In the genomic region with DNA sequence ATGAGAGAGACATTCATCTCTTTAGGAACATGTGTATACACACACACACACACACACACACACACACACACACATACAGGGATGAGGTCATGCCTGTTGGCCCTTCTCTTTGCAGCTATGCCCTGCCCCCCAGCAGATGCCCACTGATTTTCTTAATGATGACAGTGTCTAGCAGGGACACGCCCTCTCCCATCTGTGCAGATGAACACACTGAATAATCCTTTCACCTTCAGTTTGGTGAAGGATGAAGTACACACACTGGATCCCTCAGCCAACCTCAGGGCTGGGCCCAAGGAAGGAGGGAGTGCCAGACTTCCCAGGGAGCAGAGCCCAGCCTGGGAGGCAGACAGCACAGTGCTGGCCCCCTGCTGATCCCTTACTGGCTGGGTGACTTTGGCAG, we compare ENCODE assay signal across 28 mouse cellular contexts. TPM values are rescaled to one million over a fixed set of nuclear protein-coding genes. Genes with fewer than 3 reads are reported as not detected.
DNase-seq lines count a peak whose midpoint lies in the region; ATAC-seq and TF ChIP-seq lines count a peak whose summit lies in the region.
"Had no signal": no experiment of that assay in that cellular context is flagged by ENCODE, and none has a peak within 500 bp of the region (broad histone marks: within the 10 kb centered on the region; RNA-seq: fewer than 3 reads in every experiment).

No protein-coding gene starts in this region.

- intact Hi-C loops in left cerebral cortex, postnatal 4 days (cut with DNase I): loop anchor here (10.0 kb wide), 1 partner anchor 303 kb away; no protein-coding TSS in a partner anchor

- no peak for ATAC-seq in intestine, embryonic 15.5 days

- H3K27ac ChIP-seq in intestine, embryonic 15.5 days: no peak overlapping the region
- H3K27ac ChIP-seq: forebrain, embryonic 10.5 days; heart, embryonic 15.5 days; layer of hippocampus, adult 2 months; limb, embryonic 12.5 days; neural tube, embryonic 15.5 days had no signal

- DNase-seq in embryo, embryonic 10.5 days (ENCODE audit: low spot score): peak; percentile 45
- DNase-seq in embryo, embryonic 9.5 days (ENCODE audit: extremely low spot score): no peak
- peak; percentile 64 for DNase-seq in left cerebral cortex, postnatal 4 days
- DNase-seq in left cerebral cortex, adult 9 months (ENCODE audit: low spot score in 2 of 2): no peak
- DNase-seq in ES-CJ7 (ENCODE audit: low read depth, low spot score): peak; percentile 56
- peak; percentile 82 for DNase-seq in brain, embryonic 14.5 days (ENCODE audit: low read depth)
- no peak for DNase-seq in frontal cortex, postnatal 36 days (ENCODE audit: low spot score in 2 of 2)
- DNase-seq: adrenal gland, postnatal 14 days; cerebellum, postnatal 36 days; gastrocnemius, postnatal 36 days; kidney, adult 8-10 months; kidney, postnatal 14 days; lung, adult 18-20 months; lung, postnatal 10 days; thymus, adult 2 months; thymus, postnatal 4 days had no signal

- no peaks in the 10 kb centered on the region for H3K36me3 ChIP-seq in intestine, embryonic 15.5 days
- H3K36me3 ChIP-seq: forebrain, embryonic 10.5 days; heart, embryonic 15.5 days; limb, embryonic 12.5 days; neural tube, embryonic 15.5 days had no signal

- 63% methylated on average over 1 of the region's 1 CpGs for WGBS in intestine, embryonic 15.5 days

- H3K27me3 ChIP-seq in intestine, embryonic 15.5 days (replicated peaks): peaks cover 52% of the 10 kb centered on the region

- no peak overlapping the region for H3K9ac ChIP-seq in intestine, embryonic 15.5 days
- H3K9ac ChIP-seq: heart, embryonic 15.5 days; limb, embryonic 12.5 days; neural tube, embryonic 15.5 days had no signal

- TF ChIP-seq CTCF in brain, embryonic 14.5 days (IDR thresholded peaks at IDR 0.05; ENCODE audit: borderline replicate concordance, extremely low read depth, insufficient read depth, insufficient read length): no peak

- no peak overlapping the region for H3K4me2 ChIP-seq in intestine, embryonic 15.5 days (replicated peaks)
- H3K4me2 ChIP-seq: heart, embryonic 15.5 days; limb, embryonic 12.5 days; liver, embryonic 11.5 days; midbrain, embryonic 11.5 days had no signal

- H3K9me3 ChIP-seq in intestine, embryonic 15.5 days: no peaks in the 10 kb centered on the region
- H3K9me3 ChIP-seq: forebrain, embryonic 10.5 days; heart, embryonic 15.5 days; limb, embryonic 12.5 days; neural tube, embryonic 15.5 days had no signal

- no peak for TF ChIP-seq POLR2A in brain, embryonic 14.5 days (IDR thresholded peaks at IDR 0.05; ENCODE audit: borderline replicate concordance, extremely low read depth, insufficient read depth, insufficient read length, poor library complexity, severe bottlenecking)

- 0 out of 2 replicates have a peak, but pooled peaks cover 4% of the 10 kb centered on the region for H3K4me1 ChIP-seq in intestine, embryonic 15.5 days (replicated peaks)

- no peak overlapping the region for H3K4me3 ChIP-seq in intestine, embryonic 15.5 days (replicated peaks)
- H3K4me3 ChIP-seq: forebrain, embryonic 10.5 days; heart, embryonic 15.5 days; layer of hippocampus, adult 2 months; limb, embryonic 12.5 days; myocyte; neural tube, embryonic 15.5 days had no signal

RNA-seq across cellular contexts. Expression of gene Igsf21, which starts 4.3 kb away (rescaled TPM):
- 100 to 1,000 TPM; 104 to 114 TPM for total RNA-seq in left cerebral cortex, postnatal 4 days (2021)
- polyA plus RNA-seq in brain, embryonic 14.5 days (2012; rRNA removed): 16.1 and 36.1 TPM in 2 replicates
- 1.3 and 1.5 TPM in 2 replicates for polyA plus RNA-seq in intestine, embryonic 15.5 days (2015; fragmentation: Nextera tagmentation; extraction: Ambion mirVana)
- total RNA-seq: gastrocnemius, adult 18-20 months; hematopoietic stem cell, adult 5-6 weeks; MEL had no signal
- polyA plus RNA-seq: limb, embryonic 12.5 days; myocyte had no signal

Comparison
In these comparisons a context has a peak if more than half of its experiments do, and no peak if none do; other contexts are left out.
1. DNase-seq: peak in embryo, embryonic 10.5 days (single experiment), left cerebral cortex, postnatal 4 days (single experiment), ES-CJ7 (single experiment) and brain, embryonic 14.5 days (single experiment); none in embryo, embryonic 9.5 days (single experiment), left cerebral cortex, adult 9 months (0 of 2) and frontal cortex, postnatal 36 days (0 of 2).